ENCODE assay signal across 9 mouse cellular contexts in the genomic region with DNA sequence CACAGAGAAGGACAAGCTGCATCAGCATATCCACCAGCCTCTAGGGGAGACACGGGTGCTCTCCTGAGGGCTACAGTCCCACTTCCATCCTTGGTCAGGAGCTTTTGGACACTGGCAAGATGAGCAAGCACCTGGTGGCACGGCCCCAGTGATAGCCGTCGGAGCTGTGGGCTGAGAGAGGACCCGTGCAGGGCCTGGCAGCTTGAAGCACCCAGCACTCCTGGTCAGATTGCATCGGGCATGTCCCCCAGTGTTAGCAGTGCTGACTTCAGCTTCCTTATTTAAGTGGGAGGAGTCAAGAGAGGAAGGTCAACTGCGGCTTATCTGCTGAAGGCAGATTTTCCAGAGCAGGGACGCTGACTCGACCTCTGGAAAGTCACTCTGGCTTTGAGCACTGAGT. TPM values are rescaled to one million over a fixed set of nuclear protein-coding genes. Genes with fewer than 3 reads are reported as not detected.
DNase-seq lines count a peak whose midpoint lies in the region; ATAC-seq lines count a peak whose summit lies in the region.
"Had no signal": no experiment of that assay in that cellular context is flagged by ENCODE, and none has a peak within 500 bp of the region (broad histone marks: within the 10 kb centered on the region; RNA-seq: fewer than 3 reads in every experiment).

No protein-coding gene starts in this region.

- no peak overlapping the region for H3K9ac ChIP-seq in kidney, embryonic 15.5 days
- H3K9ac ChIP-seq in hindbrain, embryonic 11.5 days (ENCODE audit: low read depth, low read length), result no peak overlapping the region
- no peak overlapping the region for H3K9ac ChIP-seq in midbrain, embryonic 12.5 days (replicated peaks)

- no peak overlapping the region for H3K4me2 ChIP-seq in kidney, embryonic 15.5 days
- H3K4me2 ChIP-seq in hindbrain, embryonic 11.5 days (replicated peaks; ENCODE audit: low read depth, low read length), result no peak overlapping the region
- no peak overlapping the region for H3K4me2 ChIP-seq in midbrain, embryonic 12.5 days (replicated peaks)

- no peaks in the 10 kb centered on the region for H3K9me3 ChIP-seq in kidney, embryonic 15.5 days (replicated peaks)
- no peaks in the 10 kb centered on the region for H3K9me3 ChIP-seq in hindbrain, embryonic 11.5 days (ENCODE audit: control insufficient read depth, low read length)
- no peaks in the 10 kb centered on the region for H3K9me3 ChIP-seq in midbrain, embryonic 12.5 days

- no peak overlapping the region for H3K4me3 ChIP-seq in kidney, embryonic 15.5 days (replicated peaks)
- H3K4me3 ChIP-seq in hindbrain, embryonic 11.5 days (ENCODE audit: low read depth, low read length), result no peak overlapping the region
- no peak overlapping the region for H3K4me3 ChIP-seq in midbrain, embryonic 12.5 days

- 0 out of 2 replicates have a peak overlapping the region, but pooled peaks have one; percentile 13 for H3K27ac ChIP-seq in kidney, embryonic 15.5 days
- H3K27ac ChIP-seq in hindbrain, embryonic 11.5 days (ENCODE audit: low read depth, low read length), result 0 out of 2 replicates have a peak overlapping the region, but pooled peaks have one; percentile 18
- H3K27ac ChIP-seq in midbrain, embryonic 12.5 days (replicated peaks), result peak overlapping the region; percentile 68

- H3K27me3 ChIP-seq in kidney, embryonic 15.5 days, result no peaks in the 10 kb centered on the region
- no peaks in the 10 kb centered on the region for H3K27me3 ChIP-seq in hindbrain, embryonic 11.5 days (ENCODE audit: control insufficient read depth, insufficient read depth, low read length)
- no peaks in the 10 kb centered on the region for H3K27me3 ChIP-seq in midbrain, embryonic 12.5 days
- H3K27me3 ChIP-seq: Patski had no signal

- no peak for DNase-seq in kidney, adult 9 months
- peak; percentile 20 for DNase-seq in c-Kit-positive CD71-positive TER-119-negative erythroid progenitor cells, embryonic 14.5 days (ENCODE audit: low read depth)
- DNase-seq in hindbrain, embryonic 11.5 days (ENCODE audit: low spot score), result no peak
- no peak for DNase-seq in adipocyte (ENCODE audit: low spot score)
- DNase-seq in layer of hippocampus, adult 8-10 months (ENCODE audit: low spot score in 2 of 2), result no peak
- no peak for DNase-seq in cerebellum, adult 11 months

- peaks cover 37% of the 10 kb centered on the region for H3K4me1 ChIP-seq in kidney, embryonic 15.5 days
- peaks cover 3% of the 10 kb centered on the region; the same call in 1 of the 2 replicates for H3K4me1 ChIP-seq in hindbrain, embryonic 11.5 days (replicated peaks; ENCODE audit: control insufficient read depth, insufficient read depth, low read length)
- H3K4me1 ChIP-seq in midbrain, embryonic 12.5 days, result peaks cover 47% of the 10 kb centered on the region

- no peak for ATAC-seq in kidney, embryonic 15.5 days (replicated peaks; ENCODE audit: low FRiP score)
- no peak for ATAC-seq in hindbrain, embryonic 11.5 days (ENCODE audit: low FRiP score)
- ATAC-seq in midbrain, embryonic 12.5 days (ENCODE audit: low FRiP score, low read depth), result no peak
- ATAC-seq: Patski had no signal

- peaks cover 58% of the 10 kb centered on the region for H3K36me3 ChIP-seq in kidney, embryonic 15.5 days
- peaks cover 16% of the 10 kb centered on the region for H3K36me3 ChIP-seq in hindbrain, embryonic 11.5 days (ENCODE audit: control insufficient read depth, insufficient read depth, low read length)
- peaks cover 48% of the 10 kb centered on the region for H3K36me3 ChIP-seq in midbrain, embryonic 12.5 days

- WGBS in kidney, embryonic 15.5 days, result 63% methylated on average over 9 of the region's 9 CpGs
- 79% methylated on average over 9 of the region's 9 CpGs for WGBS in hindbrain, embryonic 11.5 days
- 73% methylated on average over 9 of the region's 9 CpGs for WGBS in midbrain, embryonic 12.5 days

RNA-seq across cellular contexts. Expression of a gene that starts 59.6 kb away (rescaled TPM):
- polyA plus RNA-seq in kidney, embryonic 15.5 days (2015; fragmentation: Nextera tagmentation; extraction: Ambion mirVana), result 41.5 and 42.1 TPM in 2 replicates
- polyA plus RNA-seq in hindbrain, embryonic 11.5 days (2014; fragmentation: Nextera tagmentation; extraction: Ambion mirVana), result 32.3 and 33.3 TPM in 2 replicates
- polyA plus RNA-seq in midbrain, embryonic 12.5 days (2016; fragmentation: Nextera tagmentation; extraction: Ambion mirVana), result 28.7 and 29.7 TPM in 2 replicates
- 10 to 100 TPM; 25.5 to 30.6 (median 27.9) TPM for total RNA-seq in layer of hippocampus, adult 8-10 months (2022)

Comparison
In these comparisons a context has a peak if more than half of its experiments do, and no peak if none do; other contexts are left out.
1. H3K27ac ChIP-seq: peak in every context shown above with its lines; median percentile 68 in midbrain, embryonic 12.5 days; 18 in hindbrain, embryonic 11.5 days; 13 in kidney, embryonic 15.5 days.